Mouse (Mus musculus) v-Abl transformed pro-B cells (cell line): ENCODE measurements around the gene Hyal3.

Experiments used
- in situ Hi-C, 2 experiments: fragments of 400-800 bp; cut with MboI; formaldehyde crosslinking; loops; one replicate each; pipeline ENCODE4 v1.15.1; 2025; ENCODE audit not compliant: unreplicated experiment in 2 of 2

Hyal3 gene

GRCm38 (mm10) chr9:107586974-107587832 lies 6.6 kb downstream of the Hyal3 start, which contains the start of gene Ifrd2:
Ifrd2 (plus strand) TSS chr9:107587642.
- in situ Hi-C loops = no loop called here

GRCm38 (mm10) chr9:107587833-107588639 lies 7.4 kb downstream of the Hyal3 start:
- in situ Hi-C loops = no loop called here

- in situ Hi-C loops = no loop called here
Observed at GRCm38 (mm10) chr9:107590058-107590772, 9.6 kb downstream of the Hyal3 start.

- in situ Hi-C loops = no loop called here
Observed at GRCm38 (mm10) chr9:107590773-107591060, 10.1 kb downstream of the Hyal3 start.

GRCm38 (mm10) chr9:107593101-107593976 lies 12.7 kb downstream of the Hyal3 start:
- in situ Hi-C loops = no loop called here

- in situ Hi-C loops = loop anchor here (5.0 kb wide), 2 partner anchors 83 to 143 kb away; partner anchors contain the start of gene Gnat1 (in 2 of the 2)
Observed at GRCm38 (mm10) chr9:107594281-107595062, 13.9 kb downstream of the Hyal3 start.

- in situ Hi-C loops = loop anchor here (5.0 kb wide), 2 partner anchors 80 to 140 kb away; partner anchors contain the start of gene Gnat1 (in 2 of the 2)
Observed at GRCm38 (mm10) chr9:107596619-107597569, 16.3 kb downstream of the Hyal3 start.

- in situ Hi-C loops = loop anchor here (5.0 kb wide), 2 partner anchors 79 to 139 kb away; partner anchors contain the start of gene Gnat1 (in 2 of the 2)
Observed at GRCm38 (mm10) chr9:107598385-107598784, 17.8 kb downstream of the Hyal3 start.

- in situ Hi-C loops = loop anchor here (5.0 kb wide), 2 partner anchors 78 to 138 kb away; partner anchors contain the start of gene Gnat1 (in 2 of the 2)
Observed at GRCm38 (mm10) chr9:107599433-107599832, 18.8 kb downstream of the Hyal3 start.

GRCm38 (mm10) chr9:107599842-107600241 lies 19.2 kb downstream of the Hyal3 start:
- in situ Hi-C loops = loop anchor here (5.0 kb wide), 2 partner anchors 77 to 137 kb away; partner anchors contain the start of gene Gnat1 (in 2 of the 2)

GRCm38 (mm10) chr9:107600745-107601144 lies 20.1 kb downstream of the Hyal3 start:
- in situ Hi-C loops = no loop called here

- in situ Hi-C loops = no loop called here
Observed at GRCm38 (mm10) chr9:107601275-107601674, 20.7 kb downstream of the Hyal3 start.

- in situ Hi-C loops = no loop called here
Observed at GRCm38 (mm10) chr9:107602068-107602648, 21.5 kb downstream of the Hyal3 start.

GRCm38 (mm10) chr9:107603251-107603650 lies 22.6 kb downstream of the Hyal3 start:
- in situ Hi-C loops = no loop called here

- in situ Hi-C loops = loop anchor here (5.0 kb wide), 2 partner anchors 37 to 132 kb away; no protein-coding TSS in a partner anchor
Observed at GRCm38 (mm10) chr9:107605041-107605661, 24.5 kb downstream of the Hyal3 start.

GRCm38 (mm10) chr9:107606591-107606990 lies 26.0 kb downstream of the Hyal3 start:
- in situ Hi-C loops = loop anchor here (5.0 kb wide), 2 partner anchors 36 to 131 kb away; no protein-coding TSS in a partner anchor

- in situ Hi-C loops = loop anchor here (5.0 kb wide), 2 partner anchors 35 to 130 kb away; no protein-coding TSS in a partner anchor
Observed at GRCm38 (mm10) chr9:107607036-107607435, 26.4 kb downstream of the Hyal3 start.
